9 mouse cellular contexts compared by ENCODE assay signal in the genomic region with DNA sequence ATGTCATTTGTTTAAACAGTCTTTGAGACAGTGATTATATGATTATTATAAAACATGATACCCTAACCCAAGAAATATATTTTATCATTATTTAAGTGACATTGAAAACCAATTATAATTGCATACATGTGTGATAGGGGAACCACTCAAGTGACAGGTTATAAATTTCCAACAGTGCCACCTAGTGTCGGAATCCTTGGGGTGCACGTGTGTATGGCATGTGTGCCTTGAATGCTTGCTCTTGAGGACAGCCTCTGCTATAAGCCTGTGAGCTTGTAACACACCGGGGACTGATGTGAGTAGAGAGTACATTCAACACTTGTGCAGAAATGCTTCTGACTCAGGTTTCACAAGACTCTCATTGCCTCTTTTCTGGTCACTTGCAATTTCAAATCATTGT.
DNase-seq lines count a peak whose midpoint lies in the region; ATAC-seq and TF ChIP-seq lines count a peak whose summit lies in the region.
"Had no signal": no experiment of that assay in that cellular context is flagged by ENCODE, and none has a peak within 500 bp of the region (broad histone marks: within the 10 kb centered on the region; RNA-seq: fewer than 3 reads in every experiment).

No protein-coding gene starts in this region.

- ATAC-seq in megakaryocyte, adult 5-6 weeks (ENCODE audit: poor library complexity, severe bottlenecking): peak; percentile 64

- H3K36me3 ChIP-seq in forebrain, embryonic 10.5 days (replicated peaks): no peaks in the 10 kb centered on the region

- no peaks in the 10 kb centered on the region for H3K27me3 ChIP-seq in forebrain, embryonic 10.5 days (ENCODE audit: poor library complexity, severe bottlenecking)

- no peaks in the 10 kb centered on the region for H3K9me3 ChIP-seq in forebrain, embryonic 10.5 days

- H3K4me3 ChIP-seq in forebrain, embryonic 10.5 days: no peak overlapping the region
- no peak overlapping the region for H3K4me3 ChIP-seq in left cerebral cortex, adult 2 months
- H3K4me3 ChIP-seq: myocyte had no signal

- peak; percentile 31 for DNase-seq in gastrocnemius, postnatal 10 days
- no peak for DNase-seq in gastrocnemius, postnatal 25 days
- peak; percentile 45 for DNase-seq in adrenal gland, postnatal 25 days
- peak; percentile 39 for DNase-seq in forebrain, embryonic 10.5 days (ENCODE audit: extremely low spot score, low spot score)
- DNase-seq in induced T-regulatory cell, adult 2 months (ENCODE audit: low read depth): peak; percentile 32
- peak; percentile 29 to 56 for DNase-seq in left cerebral cortex, adult 2 months (ENCODE audit: extremely low spot score in 1 of 2, low spot score in 2 of 2)
- peak; percentile 2 to 23 for DNase-seq in spleen, postnatal 36 days (ENCODE audit: low spot score in 2 of 2)

- intact Hi-C loops in left cerebral cortex, adult 2 months (cut with DNase I): loop anchor here (2.0 kb wide), 2 partner anchors 270 to 390 kb away; no protein-coding TSS in a partner anchor

- H3K4me1 ChIP-seq in forebrain, embryonic 10.5 days: peaks cover 7% of the 10 kb centered on the region

- 25% methylated on average over 3 of the region's 3 CpGs for WGBS in forebrain, embryonic 10.5 days

- no peak overlapping the region for H3K27ac ChIP-seq in forebrain, embryonic 10.5 days
- H3K27ac ChIP-seq in left cerebral cortex, adult 2 months: no peak overlapping the region

- TF ChIP-seq CTCF in left cerebral cortex, adult 2 months (IDR thresholded peaks at IDR 0.05): peak; percentile 73
